Mouse (Mus musculus) midbrain, embryonic 16.5 days (tissue): Measurements from ENCODE around the gene Dhrs1. TPM values are rescaled to one million over a fixed set of nuclear protein-coding genes. Genes with fewer than 3 reads are reported as not detected.

Experiments
- ATAC-seq: fragments of 200-750 bp; cut with Nextera tagmentation; 2 replicates; pipeline ENCODE4 v1.8.0; 2017; ENCODE audit warnings: moderate TSS enrichment
- H3K27ac ChIP-seq: fragments of 300-500 bp; sonication (generic); 2 replicates; pipeline ENCODE4 v1.5.1; 2014; ENCODE audit warnings: mild to moderate bottlenecking, low read length, mixed read lengths
- H3K27me3 ChIP-seq: fragments of 300-500 bp; sonication (generic); 2 replicates; pipeline ENCODE4 v1.6.1; 2014; ENCODE audit warnings: low read depth, low read length, mixed read lengths; ENCODE audit not compliant: control insufficient read depth, insufficient read depth
- H3K36me3 ChIP-seq: fragments of 300-500 bp; sonication (generic); 2 replicates; pipeline ENCODE4 v1.6.1; 2014; ENCODE audit warnings: mild to moderate bottlenecking, low read length, moderate library complexity, mixed read lengths; ENCODE audit not compliant: control insufficient read depth, insufficient read depth
- H3K4me1 ChIP-seq: fragments of 300-500 bp; sonication (generic); 2 replicates; pipeline ENCODE4 v1.6.1; 2014; ENCODE audit warnings: mild to moderate bottlenecking, low read length, mixed read lengths; ENCODE audit not compliant: control insufficient read depth, insufficient read depth
- H3K4me2 ChIP-seq: fragments of 300-500 bp; sonication (generic); 2 replicates; pipeline ENCODE4 v1.6.1; 2014; ENCODE audit warnings: mild to moderate bottlenecking, low read length, mixed read lengths
- H3K4me3 ChIP-seq: fragments of 300-500 bp; sonication (generic); 2 replicates; pipeline ENCODE4 v1.5.1; 2014; ENCODE audit warnings: low read depth, mild to moderate bottlenecking, low read length, moderate library complexity, mixed read lengths
- H3K9ac ChIP-seq: fragments of 300-500 bp; sonication (generic); 2 replicates; pipeline ENCODE4 v1.6.1; 2014; ENCODE audit warnings: low read depth, low read length, mixed read lengths
- H3K9me3 ChIP-seq: fragments of 300-500 bp; sonication (generic); replicated peaks from 2 replicates; pipeline ENCODE4 v1.6.1; 2014; ENCODE audit warnings: mild to moderate bottlenecking, low read length, mixed read lengths; ENCODE audit not compliant: control insufficient read depth, poor library complexity, severe bottlenecking
- WGBS: fragments of 180-500 bp; shearing (Covaris S2); extraction: QIAGEN DNeasy Blood & Tissue Kit; methylation state at CpG from one replicate; pipeline ENCODE4 v1.1.7; 2014; 5-methylcytosine and 5-hydroxymethylcytosine counted together
- polyA plus RNA-seq: library from polyadenylated mRNA; unstranded; fragments of >200 nt; fragmentation: Nextera tagmentation; extraction: Ambion mirVana; gene quantifications from 2 replicates; pipeline ENCODE4 v1.2.1, GENCODE M21; 2015

Dhrs1 gene
- polyA plus RNA-seq, 1 experiment from 2014 or later, result 72.3 TPM

DNA sequence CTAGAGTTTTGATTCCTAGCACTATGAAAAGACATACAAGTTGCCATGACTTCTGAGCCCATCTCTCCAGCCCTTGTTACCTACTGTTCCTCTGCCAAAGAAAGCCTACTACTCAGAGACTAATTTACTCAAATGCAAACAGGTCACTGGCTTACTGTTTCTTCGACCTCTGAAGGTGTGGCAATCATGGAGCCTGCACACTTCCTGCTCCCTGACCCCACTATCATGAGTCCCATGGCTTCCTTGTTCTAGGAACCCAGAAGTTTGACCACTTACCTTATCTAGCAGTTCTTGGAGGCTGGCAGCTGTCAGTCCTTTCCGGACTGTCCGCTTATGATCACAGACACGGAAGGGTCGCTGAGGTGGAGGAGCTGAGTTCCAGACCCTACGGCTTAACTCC lies 12.1 kb upstream of the Dhrs1 start:
- Histone ChIP-seq H3K27ac (no peak overlapping the region), H3K9me3 (no peaks in the 10 kb centered on the region), H3K4me2 (no peak overlapping the region), H3K4me3 (no peak overlapping the region), H3K36me3 (peaks cover 32% of the 10 kb centered on the region), H3K4me1 (peaks cover 7% of the 10 kb centered on the region), H3K9ac (no peak overlapping the region), H3K27me3 (peaks cover 8% of the 10 kb centered on the region)
- ATAC-seq, result no peak
- WGBS, result 91% methylated on average over 6 of the region's 6 CpGs

DNA sequence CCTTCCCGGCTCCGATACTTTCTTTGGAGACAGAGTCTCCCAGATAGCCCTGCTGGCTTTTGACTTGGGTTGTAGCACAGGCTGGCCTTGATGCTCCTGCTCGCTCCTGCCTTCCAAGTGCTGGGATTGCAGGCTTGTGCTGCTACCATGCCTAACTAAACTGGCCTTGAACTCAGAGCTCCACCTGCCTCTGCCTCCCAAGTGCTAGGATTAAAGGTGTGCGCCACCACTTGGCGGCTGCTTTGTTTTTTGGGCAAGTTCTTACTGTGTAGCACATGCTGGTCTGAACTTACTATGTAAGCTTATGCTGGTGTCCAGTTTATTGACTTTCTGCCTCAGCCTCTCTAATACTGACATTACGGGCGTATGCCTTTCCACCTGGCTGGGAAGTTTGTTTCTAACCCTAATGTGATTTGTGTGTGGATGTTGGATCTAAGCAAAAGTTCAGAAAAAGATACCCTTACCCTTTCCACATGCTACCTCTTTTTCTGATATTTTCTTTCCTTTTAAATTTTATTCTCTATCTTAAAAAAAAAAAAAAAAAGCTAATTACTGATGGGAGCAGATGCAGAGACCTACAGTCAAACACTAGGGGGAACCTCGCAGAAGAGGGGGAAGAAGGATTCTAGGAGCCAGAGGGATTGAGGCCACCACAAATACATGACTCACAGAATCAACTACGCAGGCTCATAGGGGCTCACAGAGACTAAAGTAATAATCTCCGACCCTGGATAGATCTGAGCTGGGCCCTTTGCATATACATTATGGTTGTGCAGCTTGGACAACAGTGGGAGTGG lies 1.8 kb upstream of the Dhrs1 start:
- H3K4me1 ChIP-seq, result peaks cover 32% of the 10 kb centered on the region
- peak overlapping the region; percentile 75; the same call in 1 of the 2 replicates for H3K4me2 ChIP-seq
- WGBS, result 93% methylated on average over 10 of the region's 10 CpGs
- no peak overlapping the region for H3K27ac ChIP-seq
- no peaks in the 10 kb centered on the region for H3K9me3 ChIP-seq
- no peak overlapping the region for H3K9ac ChIP-seq
- ATAC-seq, result no peak
- H3K36me3 ChIP-seq, result peaks cover 13% of the 10 kb centered on the region
- H3K4me3 ChIP-seq, result no peak overlapping the region
- H3K27me3 ChIP-seq, result no peaks in the 10 kb centered on the region

DNA sequence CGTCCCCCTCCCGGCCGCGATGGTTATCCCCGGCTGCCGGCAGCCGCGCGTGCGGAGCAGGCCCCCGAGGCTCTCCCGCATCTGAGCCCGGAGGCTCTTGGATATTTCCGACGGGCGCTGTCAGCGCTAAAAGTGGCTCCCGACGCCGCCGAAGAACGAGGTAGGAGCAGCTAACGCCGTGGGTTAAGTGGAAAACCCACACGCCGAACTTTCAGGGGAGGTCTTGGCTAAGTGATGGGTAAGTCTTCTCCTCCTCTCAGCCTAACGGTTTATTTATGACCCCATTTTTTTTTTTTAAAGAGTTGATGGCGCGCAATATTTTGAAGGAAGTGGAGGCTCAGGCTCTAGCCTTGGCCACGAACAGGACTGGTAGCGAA lies 359 bp upstream of the Dhrs1 start:
- Histone ChIP-seq H3K9ac (peak overlapping the region; percentile 77), H3K4me3 (peak overlapping the region; percentile 78), H3K27me3 (no peaks in the 10 kb centered on the region), H3K4me2 (peak overlapping the region; percentile 75), H3K9me3 (no peaks in the 10 kb centered on the region), H3K27ac (no peak overlapping the region), H3K36me3 (peaks cover 7% of the 10 kb centered on the region), H3K4me1 (peaks cover 32% of the 10 kb centered on the region)
- WGBS, result under 1% methylated on average over 31 of the region's 31 CpGs
- ATAC-seq, result peak; percentile 10; the same call in 1 of the 2 replicates

DNA sequence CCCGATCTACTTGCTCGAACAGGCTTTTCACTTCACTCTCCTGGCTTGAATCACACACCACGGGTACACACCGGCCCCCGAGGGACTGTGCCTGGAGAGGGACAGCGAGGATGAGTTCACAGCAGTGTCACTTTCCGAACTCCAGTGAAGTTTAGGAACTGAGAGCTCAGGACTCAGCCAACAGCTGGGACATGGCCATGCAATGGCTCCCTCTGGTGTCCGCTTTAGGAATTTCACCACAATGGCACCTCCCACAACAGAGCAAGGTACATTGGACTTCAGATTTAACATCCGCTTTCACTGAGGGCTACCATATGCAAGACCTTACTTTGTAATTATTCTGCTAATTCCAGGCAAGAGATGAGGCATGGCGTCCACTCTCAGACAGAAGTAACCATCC lies 1.8 kb downstream of the Dhrs1 start:
- ATAC-seq, result peak; percentile 66
- Histone ChIP-seq H3K9ac (0 out of 2 replicates have a peak overlapping the region, but pooled peaks have one; percentile 25), H3K27me3 (no peaks in the 10 kb centered on the region), H3K4me1 (peaks cover 32% of the 10 kb centered on the region), H3K36me3 (peaks cover 8% of the 10 kb centered on the region; the same call in 1 of the 2 replicates), H3K27ac (no peak overlapping the region), H3K4me3 (no peak overlapping the region), H3K9me3 (no peaks in the 10 kb centered on the region), H3K4me2 (peak overlapping the region; percentile 75)
- WGBS, result 22% methylated on average over 10 of the region's 10 CpGs

DNA sequence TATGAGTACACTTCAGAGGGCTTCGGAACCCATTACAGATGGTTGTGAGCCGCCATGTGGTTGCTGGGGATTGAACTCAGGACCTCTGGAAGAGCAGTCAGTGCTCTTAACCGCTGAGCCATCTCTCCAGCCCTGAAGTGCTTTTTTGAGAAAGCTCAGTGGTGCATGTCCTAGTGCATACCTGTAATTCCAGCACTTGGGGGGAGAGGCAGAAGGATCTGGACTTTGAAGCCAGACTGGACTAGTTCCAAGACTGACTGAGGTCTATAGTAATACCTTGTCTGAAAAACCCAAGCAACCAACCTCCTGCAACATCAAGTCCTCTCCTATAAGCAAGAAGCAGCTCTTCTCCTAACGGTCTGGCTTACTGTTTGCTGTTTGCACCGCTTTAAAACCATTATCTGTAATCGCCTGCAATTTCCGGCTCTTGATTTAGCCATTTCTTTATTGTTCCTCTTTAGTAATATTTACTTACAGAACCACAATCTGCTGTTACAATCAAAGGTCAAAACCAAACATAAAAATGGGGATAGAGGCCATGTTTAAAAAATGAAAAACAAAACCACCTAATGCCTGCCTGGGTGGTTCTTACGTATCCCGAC lies 8.3 kb downstream of the Dhrs1 start:
- H3K4me3 ChIP-seq, result no peak overlapping the region
- 88% methylated on average over 9 of the region's 9 CpGs for WGBS
- H3K9me3 ChIP-seq, result no peaks in the 10 kb centered on the region
- no peak overlapping the region for H3K27ac ChIP-seq
- no peaks in the 10 kb centered on the region for H3K27me3 ChIP-seq
- no peaks in the 10 kb centered on the region for H3K4me1 ChIP-seq
- peaks cover 15% of the 10 kb centered on the region; the same call in 1 of the 2 replicates for H3K36me3 ChIP-seq
- ATAC-seq, result no peak
- no peak overlapping the region for H3K4me2 ChIP-seq
- no peak overlapping the region for H3K9ac ChIP-seq

DNA sequence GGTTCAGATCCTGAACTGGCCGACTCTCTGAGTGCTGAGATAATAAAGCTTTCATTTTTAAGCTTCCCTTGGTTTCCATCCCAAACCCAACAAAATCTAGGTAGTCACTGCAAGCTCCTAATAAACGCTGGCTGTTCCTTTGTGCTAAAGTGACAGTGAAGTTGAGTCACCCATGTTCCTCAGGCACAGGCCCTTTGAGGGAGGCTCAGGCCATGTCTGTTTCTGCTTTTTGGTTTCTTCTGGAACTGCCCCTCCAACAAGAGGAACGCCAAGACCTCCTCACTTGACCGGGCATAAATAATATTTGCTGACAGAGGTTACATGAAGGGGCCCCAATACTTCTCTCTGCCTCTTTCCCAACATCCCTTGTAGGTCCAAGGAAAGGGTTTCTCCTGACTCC lies 9.7 kb downstream of the Dhrs1 start:
- ATAC-seq, result no peak
- H3K36me3 ChIP-seq, result peaks cover 15% of the 10 kb centered on the region; the same call in 1 of the 2 replicates
- no peak overlapping the region for H3K9ac ChIP-seq
- no peak overlapping the region for H3K27ac ChIP-seq
- 86% methylated on average over 4 of the region's 4 CpGs for WGBS
- H3K4me1 ChIP-seq, result no peaks in the 10 kb centered on the region
- H3K9me3 ChIP-seq, result no peaks in the 10 kb centered on the region
- H3K4me3 ChIP-seq, result no peak overlapping the region
- H3K27me3 ChIP-seq, result no peaks in the 10 kb centered on the region
- no peak overlapping the region for H3K4me2 ChIP-seq

DNA sequence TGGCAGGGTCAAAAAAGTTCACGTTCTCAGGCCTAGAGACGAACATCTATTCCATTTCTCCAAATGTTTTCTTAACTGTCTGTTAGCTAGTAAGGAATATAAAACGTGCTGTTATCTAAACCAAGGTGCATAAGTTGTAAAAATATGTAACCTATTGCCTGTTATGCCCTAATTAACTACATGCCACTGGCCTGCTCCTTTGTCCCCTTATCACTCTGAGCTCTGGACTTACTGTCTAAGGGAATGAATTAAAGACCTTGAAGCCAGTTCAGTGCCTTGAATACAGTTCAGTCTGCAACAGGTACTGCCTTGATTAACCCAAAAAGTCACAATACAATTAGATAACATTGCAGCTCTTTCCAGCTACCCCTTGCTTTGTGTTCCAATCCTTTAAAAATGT lies 10.2 kb downstream of the Dhrs1 start:
- no peak for ATAC-seq
- WGBS, result 69% methylated on average over 3 of the region's 3 CpGs
- no peak overlapping the region for H3K9ac ChIP-seq
- H3K4me1 ChIP-seq, result no peaks in the 10 kb centered on the region
- H3K9me3 ChIP-seq, result no peaks in the 10 kb centered on the region
- H3K36me3 ChIP-seq, result peaks cover 15% of the 10 kb centered on the region; the same call in 1 of the 2 replicates
- H3K4me2 ChIP-seq, result no peak overlapping the region
- no peak overlapping the region for H3K27ac ChIP-seq
- H3K4me3 ChIP-seq, result no peak overlapping the region
- no peaks in the 10 kb centered on the region for H3K27me3 ChIP-seq

DNA sequence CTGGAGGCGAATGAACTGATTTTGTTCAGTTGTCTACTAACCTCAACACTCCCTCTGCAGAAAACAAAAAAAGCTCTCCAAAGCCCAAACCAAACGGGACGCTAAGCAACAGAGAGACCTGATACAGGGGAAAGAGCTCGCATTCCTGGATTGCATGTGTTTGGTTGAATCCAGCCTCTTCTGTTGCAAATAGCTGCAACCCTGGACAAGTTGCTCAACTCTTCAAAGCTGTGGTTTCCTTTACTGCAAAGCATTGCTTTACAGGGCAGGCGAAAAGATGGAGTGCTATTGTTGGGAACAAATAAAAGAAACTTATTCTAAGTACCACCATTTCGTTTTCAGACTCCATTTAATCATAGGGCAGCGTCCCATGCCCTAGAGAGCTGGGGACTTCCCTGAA lies 10.6 kb downstream of the Dhrs1 start:
- no peak overlapping the region for H3K4me3 ChIP-seq
- no peak overlapping the region for H3K9ac ChIP-seq
- H3K4me2 ChIP-seq, result no peak overlapping the region
- no peak for ATAC-seq
- H3K27ac ChIP-seq, result no peak overlapping the region
- WGBS, result 75% methylated on average over 7 of the region's 7 CpGs
- H3K27me3 ChIP-seq, result no peaks in the 10 kb centered on the region
- peaks cover 11% of the 10 kb centered on the region; the same call in 1 of the 2 replicates for H3K36me3 ChIP-seq
- no peaks in the 10 kb centered on the region for H3K4me1 ChIP-seq
- no peaks in the 10 kb centered on the region for H3K9me3 ChIP-seq

DNA sequence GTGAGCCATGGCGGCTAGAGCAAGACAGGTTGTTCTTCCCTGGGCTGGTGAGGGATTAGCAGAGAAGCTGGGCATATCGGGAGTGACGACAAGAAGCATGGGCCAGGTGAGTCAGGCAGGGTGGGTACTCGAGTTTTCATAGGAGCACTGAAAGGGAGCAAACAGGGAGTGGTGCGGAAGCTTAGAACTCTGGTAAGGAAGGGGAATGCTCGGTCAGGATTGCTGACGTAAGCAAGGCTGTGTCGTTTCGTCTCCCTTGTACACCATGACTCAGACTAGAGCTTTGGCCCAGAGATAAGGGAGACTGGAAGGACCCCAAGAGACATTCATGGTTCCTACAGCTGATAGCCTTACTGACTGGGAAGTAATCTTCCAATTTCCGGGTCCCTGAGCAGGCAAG lies 11.6 kb downstream of the Dhrs1 start:
- no peak overlapping the region for H3K4me3 ChIP-seq
- H3K27ac ChIP-seq, result no peak overlapping the region
- no peak for ATAC-seq
- H3K9me3 ChIP-seq, result no peaks in the 10 kb centered on the region
- peaks cover 7% of the 10 kb centered on the region; the same call in 1 of the 2 replicates for H3K36me3 ChIP-seq
- no peaks in the 10 kb centered on the region for H3K4me1 ChIP-seq
- no peak overlapping the region for H3K9ac ChIP-seq
- H3K4me2 ChIP-seq, result no peak overlapping the region
- no peaks in the 10 kb centered on the region for H3K27me3 ChIP-seq
- 80% methylated on average over 10 of the region's 10 CpGs for WGBS
